Mouse (Mus musculus): ENCODE measurements around the gene Spata2l.
"Not testable (repeated sequence)": the region's sequence is repeated elsewhere in the genome, so short reads cannot be mapped to it uniquely, and the experiment has no call there.

Spata2l gene

DNA sequence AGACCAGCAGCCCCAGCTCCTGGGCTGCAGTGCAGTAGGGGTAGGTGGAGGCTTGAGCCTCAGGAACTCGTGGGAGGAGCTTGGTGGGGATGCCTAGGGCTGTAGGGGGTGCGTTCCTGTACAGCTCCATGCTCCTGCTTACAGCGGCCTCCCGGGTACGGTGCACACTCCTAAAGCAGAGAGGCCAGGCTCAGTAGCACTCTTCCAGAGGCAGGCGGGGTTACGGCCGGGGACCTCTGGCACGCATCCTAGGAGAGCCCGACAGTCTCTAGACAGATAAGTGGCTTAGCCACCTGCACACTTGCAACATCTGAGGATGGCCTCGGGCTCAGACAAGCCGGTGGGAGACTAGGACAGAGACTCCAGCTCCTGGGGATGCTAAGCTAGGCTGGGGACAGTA lies 9.5 kb upstream of the Spata2l start:
- no peak for DNase-seq

DNA sequence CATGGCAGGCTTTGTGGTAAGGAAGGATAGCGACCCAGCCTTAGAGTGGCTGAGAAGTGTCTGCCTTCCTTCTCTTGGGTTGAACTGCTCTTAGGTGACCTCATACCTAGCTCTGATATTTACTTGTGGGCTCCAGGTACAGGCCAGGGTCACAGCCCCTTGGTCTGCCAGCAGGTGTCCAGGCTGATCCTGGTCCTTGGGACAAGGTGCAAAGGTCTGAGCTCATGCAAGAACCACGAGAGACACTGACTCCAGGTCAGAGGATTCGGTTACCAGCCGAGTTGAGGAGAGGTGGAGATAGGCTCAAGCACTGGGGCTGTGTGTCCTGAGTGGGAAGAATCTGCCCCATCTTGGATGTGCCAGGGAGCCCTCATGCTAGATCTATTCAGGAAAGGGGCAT lies 8.3 kb upstream of the Spata2l start:
- no peak for DNase-seq

DNA sequence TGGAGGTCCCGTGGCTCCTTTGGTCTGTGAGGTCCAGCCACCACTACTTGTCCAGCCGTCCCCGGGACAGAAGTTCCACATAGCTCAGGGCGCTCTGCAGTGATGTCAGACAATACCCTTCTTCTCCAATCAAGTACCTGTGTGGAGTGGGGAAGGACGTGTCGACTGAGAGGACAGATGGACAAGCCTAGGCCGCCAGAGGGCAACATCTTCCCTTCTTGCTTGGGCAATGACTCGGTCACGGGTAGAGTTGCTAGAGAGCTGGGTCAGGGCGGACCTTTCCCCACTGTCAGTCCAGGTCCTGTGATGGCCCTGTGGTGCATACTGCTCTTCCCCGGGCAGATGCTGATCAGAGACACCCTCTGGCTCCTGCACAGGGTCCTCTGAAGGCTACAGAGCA lies 7.0 kb upstream of the Spata2l start:
- no peak for DNase-seq

GRCm38 (mm10) chr8:123242107-123242923 lies 6.3 kb upstream of the Spata2l start:
- DNase-seq = no peak

GRCm38 (mm10) chr8:123239398-123239797 lies 3.4 kb upstream of the Spata2l start:
- no peak for DNase-seq

GRCm38 (mm10) chr8:123234918-123235519 lies 1.0 kb downstream of the Spata2l start:
- DNase-seq = peak; percentile 44

DNA sequence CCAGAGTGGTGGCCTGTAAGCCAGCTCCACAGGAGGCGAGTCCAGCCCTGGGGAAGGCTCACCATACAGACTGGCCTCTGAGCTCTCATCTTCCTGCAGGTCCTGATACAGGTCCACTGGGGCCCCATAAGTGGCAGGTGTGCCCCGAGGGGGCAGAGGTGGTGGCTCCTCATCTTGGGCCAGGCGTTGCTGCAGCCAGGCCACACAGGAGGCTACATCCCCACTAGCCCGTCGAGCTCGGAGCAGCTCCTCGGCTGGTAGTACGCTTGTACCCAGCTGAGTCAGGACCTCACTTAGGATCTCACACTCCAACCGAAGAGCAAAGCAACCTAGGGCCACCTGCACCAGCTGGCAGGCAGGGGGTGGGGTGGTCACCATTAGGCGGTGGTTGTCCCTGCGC lies 2.3 kb downstream of the Spata2l start:
- no peak for DNase-seq

DNA sequence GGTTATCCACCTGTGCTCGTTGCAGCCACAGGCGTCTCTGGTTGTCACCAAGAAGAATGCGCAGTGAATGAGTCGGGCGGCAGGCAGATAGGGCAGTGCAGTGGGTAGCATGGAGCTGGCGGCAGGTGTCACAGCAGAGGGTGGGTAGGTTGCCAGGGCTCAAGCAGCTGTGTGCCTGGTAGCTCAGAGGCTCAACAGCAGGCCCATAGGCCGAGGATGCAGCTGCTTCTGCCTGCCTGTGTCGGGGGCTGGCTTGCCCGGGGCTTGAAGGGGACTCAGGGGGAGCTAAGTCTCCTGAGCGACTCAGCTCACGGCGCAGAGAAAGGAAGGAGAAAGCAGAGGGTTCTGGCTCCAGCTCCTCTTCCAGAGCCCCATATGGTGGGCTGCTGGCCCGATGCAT lies 2.7 kb downstream of the Spata2l start:
- peak; percentile 36 for DNase-seq

DNA sequence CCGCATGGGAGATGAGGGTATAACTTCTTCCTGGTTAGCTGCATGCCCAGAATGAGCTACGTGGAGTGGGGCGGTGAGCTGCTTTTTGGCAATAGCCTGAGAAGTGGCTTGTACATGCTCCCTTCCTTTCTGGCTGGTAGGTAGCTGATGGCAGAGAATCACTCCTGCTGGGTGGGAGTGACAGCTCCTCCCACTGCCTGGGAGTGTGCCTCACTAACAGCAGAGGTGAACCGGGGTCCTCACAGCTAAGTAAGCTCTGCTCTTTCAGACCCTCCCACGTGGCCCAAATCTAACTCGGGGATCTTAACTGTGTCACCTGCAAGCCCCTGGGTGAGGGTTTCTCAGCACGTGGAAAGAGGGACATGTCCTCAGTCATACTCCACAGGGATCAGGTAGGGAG lies 3.5 kb downstream of the Spata2l start:
- no peak for DNase-seq

GRCm38 (mm10) chr8:123231742-123232141 lies 4.3 kb downstream of the Spata2l start:
- peak; percentile 67 for DNase-seq

DNA sequence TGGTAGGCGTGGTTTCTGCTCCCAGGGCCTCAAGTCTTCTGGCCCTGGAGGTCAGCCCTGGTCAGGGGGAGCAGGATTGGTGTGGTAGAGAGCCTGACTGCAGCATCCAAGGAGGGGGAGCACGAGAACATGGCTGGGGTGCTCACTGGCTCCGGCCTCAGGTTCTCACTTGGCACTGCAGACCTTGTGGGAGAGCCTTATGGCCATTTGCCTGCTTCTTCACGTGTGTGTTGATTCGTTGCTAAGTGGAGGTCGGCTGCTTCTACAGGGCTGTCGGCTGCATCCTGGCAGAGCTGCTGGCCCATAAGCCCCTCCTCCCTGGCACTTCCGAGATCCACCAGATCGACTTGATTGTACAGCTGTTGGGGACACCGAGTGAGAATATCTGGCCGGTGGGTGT lies 5.7 kb downstream of the Spata2l start:
- not testable (repeated sequence) for DNase-seq

DNA sequence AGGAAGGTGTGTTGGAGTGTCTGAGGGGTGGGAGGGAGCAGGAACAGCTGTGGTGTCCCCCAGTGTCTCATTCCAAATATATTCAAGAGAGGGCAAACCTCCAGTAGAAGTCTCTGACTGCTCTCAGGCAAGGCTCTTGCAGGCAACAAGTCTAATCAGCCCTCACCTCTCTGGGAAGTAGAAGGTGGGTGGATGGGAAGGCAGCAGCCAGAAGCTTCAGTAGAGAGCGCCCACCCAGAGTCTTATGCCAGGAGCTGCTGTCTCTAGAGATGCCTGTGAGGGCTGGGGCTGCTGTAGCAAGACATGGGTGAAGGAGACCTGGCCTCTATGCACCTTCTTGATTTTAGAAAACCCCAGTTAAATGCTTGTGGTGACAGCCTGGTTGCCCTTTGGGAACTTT lies 7.6 kb downstream of the Spata2l start:
- DNase-seq = no peak

DNA sequence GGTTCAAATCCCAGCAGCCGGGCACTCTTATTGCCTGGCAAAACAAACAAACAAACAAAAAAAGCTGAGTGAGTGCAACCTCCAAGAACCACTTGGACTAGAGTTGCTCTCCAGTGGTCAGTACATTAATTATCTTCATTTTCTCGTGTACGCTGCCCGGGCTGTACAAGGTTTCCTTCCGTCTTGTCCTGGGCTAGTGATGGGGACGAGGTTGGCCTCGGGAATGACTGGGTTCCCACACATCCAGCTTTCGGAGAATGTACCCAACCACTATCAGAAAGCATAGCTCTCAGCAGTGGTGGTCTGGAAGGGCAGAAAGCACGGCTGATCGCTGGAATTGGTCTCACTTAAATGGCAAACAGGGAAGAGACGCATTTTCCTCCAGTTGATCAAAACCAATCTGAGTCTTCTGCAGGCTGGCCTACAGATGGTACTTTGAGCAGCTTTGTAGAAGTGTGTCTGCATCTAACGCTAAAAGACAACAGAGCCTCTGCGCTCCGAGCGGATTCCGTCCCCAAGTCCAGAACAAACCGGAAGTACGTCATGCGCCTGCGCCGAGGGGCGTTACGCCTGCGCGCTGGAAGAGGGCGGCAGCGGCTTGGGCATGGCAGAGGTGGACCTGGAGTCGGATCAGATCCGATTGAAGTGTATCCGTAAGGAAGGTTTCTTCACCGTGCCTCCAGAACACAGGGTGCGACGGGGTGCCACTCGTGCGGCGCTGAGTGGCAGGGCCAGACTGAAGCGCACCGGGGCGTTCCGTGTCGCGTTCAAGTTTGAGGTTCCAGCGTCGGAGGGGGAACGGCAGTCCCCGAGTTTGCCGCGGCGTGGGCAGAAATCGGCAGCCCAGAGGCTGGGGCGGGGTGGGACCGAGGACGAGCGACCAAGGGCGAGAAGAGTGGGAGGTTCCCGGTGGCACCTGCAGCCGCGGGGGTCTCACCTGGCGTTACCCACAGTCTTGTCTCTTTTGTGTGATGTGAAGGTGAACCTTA lies 11.5 kb downstream of the Spata2l start, which contains the start of gene Cdk10:
TSS of gene Cdk10 (plus strand) at position 565 of the 989 bp plus-strand sequence.
- DNase-seq = peak; percentile 95

DNA sequence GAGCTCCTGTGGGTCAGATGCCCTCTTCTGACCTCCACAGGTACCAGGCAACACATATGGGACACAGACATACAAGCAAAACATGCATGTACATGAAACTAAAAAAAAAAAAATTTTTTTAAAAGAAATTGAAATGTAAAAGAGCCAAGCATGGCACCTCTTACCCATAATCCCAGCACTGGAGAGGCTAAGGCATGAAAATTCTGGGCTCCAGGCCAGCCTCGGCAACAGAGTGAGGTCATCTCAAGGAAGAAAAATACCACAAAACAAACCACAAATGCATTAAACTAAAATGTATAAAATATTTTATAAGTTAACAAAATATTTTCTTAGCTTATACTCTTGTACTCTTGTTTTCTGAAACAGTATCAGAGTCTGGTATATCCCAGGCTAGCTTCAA lies 15.1 kb downstream of the Spata2l start:
- no peak for DNase-seq

GRCm38 (mm10) chr8:123215430-123215829 lies 20.6 kb downstream of the Spata2l start:
- DNase-seq = no peak

DNA sequence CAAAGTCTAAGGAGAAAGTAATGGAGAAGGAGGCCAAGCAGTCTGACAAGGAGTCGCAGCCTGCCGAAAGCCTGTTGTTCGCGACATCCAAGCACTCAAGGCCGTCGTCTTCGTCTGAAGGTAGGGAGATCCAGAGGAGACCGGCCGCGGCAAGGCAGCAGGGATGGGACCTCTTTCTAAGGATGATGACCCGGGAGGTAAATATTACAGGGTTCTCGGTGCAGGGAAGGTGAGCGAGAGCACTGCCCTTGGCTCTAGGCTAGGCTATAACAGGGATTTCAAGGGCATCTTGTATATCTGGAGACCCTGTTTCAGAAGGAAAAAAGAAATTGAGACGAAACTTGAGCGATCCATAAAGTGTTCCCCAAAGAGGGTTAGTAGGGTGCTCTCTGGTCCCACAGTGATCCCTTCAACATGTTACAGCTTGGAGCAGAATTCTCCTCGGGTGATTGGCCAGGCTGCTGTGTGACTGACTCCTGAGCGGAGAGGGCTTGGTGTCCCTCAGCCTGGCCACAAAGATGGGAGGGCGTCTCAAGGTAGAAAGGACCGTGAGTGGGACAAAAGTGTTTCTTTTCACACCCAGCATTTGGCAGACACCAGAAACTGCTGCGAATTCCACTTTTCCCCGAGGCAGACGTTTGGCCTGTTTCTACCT lies 22.8 kb downstream of the Spata2l start:
- no peak for DNase-seq

- peak; percentile 97 for DNase-seq
These were observed 23.5 kb downstream of the Spata2l start, which contains the start of the genes Chmp1a and Spata33 for GRCm38 (mm10) chr8:123212321-123213117. Gene Chmp1a, minus strand, starts transcription at chr8:123212763. Gene Spata33, plus strand, starts transcription at chr8:123212832.

- no peak for DNase-seq
These were observed 24.2 kb downstream of the Spata2l start for GRCm38 (mm10) chr8:123211876-123212275.

GRCm38 (mm10) chr8:123203571-123203970 lies 32.5 kb downstream of the Spata2l start:
- DNase-seq = no peak

DNA sequence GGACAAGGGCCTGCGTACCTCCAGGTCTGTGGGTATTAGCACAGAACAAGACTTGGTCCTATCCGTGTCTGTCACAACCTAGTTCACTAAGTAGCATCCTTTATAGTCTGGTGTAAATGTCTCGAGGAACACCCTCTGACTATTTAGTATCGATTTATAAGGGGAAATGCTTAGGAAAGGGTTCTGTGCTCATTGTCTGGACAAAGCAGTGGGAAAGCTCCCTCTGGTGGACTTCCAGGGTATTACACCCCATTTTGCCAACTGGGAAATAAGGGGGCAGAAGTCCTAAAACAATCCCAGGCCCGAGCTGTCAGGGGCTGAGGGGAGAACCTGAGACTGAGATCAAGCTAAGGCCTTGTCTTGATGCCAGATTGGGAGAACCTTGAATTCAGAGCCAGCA lies 33.7 kb downstream of the Spata2l start:
- DNase-seq = peak; percentile 88

DNA sequence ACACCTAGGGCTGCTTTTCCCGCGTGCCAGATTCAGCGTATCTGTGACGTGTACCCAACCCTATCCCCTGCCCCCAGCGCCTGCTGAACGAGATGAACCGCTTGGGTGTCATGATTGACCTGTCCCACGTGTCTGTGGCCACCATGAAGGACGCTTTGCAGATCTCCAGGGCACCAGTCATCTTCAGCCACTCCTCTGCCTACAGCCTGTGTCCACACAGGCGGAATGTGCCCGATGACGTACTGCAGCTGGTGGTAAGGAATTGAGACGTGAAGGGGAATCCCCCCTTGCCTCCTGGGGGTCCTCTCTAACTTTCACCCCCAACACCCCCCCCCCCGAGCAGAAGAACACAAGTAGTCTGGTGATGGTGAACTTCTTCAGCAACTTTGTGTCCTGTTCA lies 36.2 kb downstream of the Spata2l start:
- DNase-seq = no peak

- not testable (repeated sequence) for DNase-seq
These were observed 39.0 kb downstream of the Spata2l start for GRCm38 (mm10) chr8:123197016-123197415.

Data from retina, postnatal 1 day (tissue).